Mouse (Mus musculus) kidney, postnatal 0 days (tissue): ENCODE measurements around the gene Trib3. TPM values are rescaled to one million over a fixed set of nuclear protein-coding genes. Genes with fewer than 3 reads are reported as not detected.
"Not testable (repeated sequence)": the region's sequence is repeated elsewhere in the genome, so short reads cannot be mapped to it uniquely, and the experiment has no call there.

Source experiments
- ATAC-seq: fragments of 200-750 bp; cut with Nextera tagmentation; replicated peaks from 2 replicates; pipeline ENCODE4 v1.8.0; 2017; ENCODE audit warnings: low read depth, moderate number of reproducible peaks, moderate TSS enrichment, moderate library complexity; ENCODE audit not compliant: low FRiP score
- DNase-seq: peaks from one replicate; pipeline ENCODE4 v3.0.0-alpha.2; 2016; ENCODE audit warnings: low spot score
- H3K27ac ChIP-seq: fragments of 300-500 bp; sonication (generic); 2 replicates; pipeline ENCODE4 v1.5.1; 2014; ENCODE audit warnings: mild to moderate bottlenecking
- H3K27me3 ChIP-seq: fragments of 300-500 bp; sonication (generic); 2 replicates; pipeline ENCODE4 v1.6.1; 2014; ENCODE audit warnings: low read length, mixed read lengths; ENCODE audit not compliant: insufficient read depth
- H3K36me3 ChIP-seq: fragments of 300-500 bp; sonication (generic); 2 replicates; pipeline ENCODE4 v1.6.1; 2014; ENCODE audit warnings: low read length, mixed read lengths; ENCODE audit not compliant: insufficient read depth
- H3K4me1 ChIP-seq: fragments of 300-500 bp; sonication (generic); replicated peaks from 2 replicates; pipeline ENCODE4 v1.6.1; 2014; ENCODE audit warnings: antibody characterized with exemption, low read length, mixed read lengths; ENCODE audit not compliant: insufficient read depth
- H3K4me2 ChIP-seq: fragments of 300-500 bp; sonication (generic); 2 replicates; pipeline ENCODE4 v1.6.1; 2014; ENCODE audit warnings: mild to moderate bottlenecking, low read length, moderate library complexity, mixed read lengths
- H3K4me3 ChIP-seq: fragments of 300-500 bp; sonication (generic); replicated peaks from 2 replicates; pipeline ENCODE4 v1.5.1; 2014; ENCODE audit warnings: low read depth, low read length
- H3K9ac ChIP-seq: fragments of 300-500 bp; sonication (generic); 2 replicates; pipeline ENCODE4 v1.6.1; 2014; ENCODE audit warnings: low read depth, low read length
- H3K9me3 ChIP-seq: fragments of 300-500 bp; sonication (generic); replicated peaks from 2 replicates; pipeline ENCODE4 v1.6.1; 2016; ENCODE audit warnings: low read length, inconsistent platforms, mixed read lengths
- CTCF ChIP-seq: IDR thresholded peaks from 2 replicates; pipeline ENCODE4 v1.5.1; 2016; ENCODE audit warnings: antibody characterized with exemption, low read depth, mild to moderate bottlenecking, moderate library complexity
- WGBS: fragments of 180-500 bp; shearing (Covaris S2); extraction: QIAGEN DNeasy Blood & Tissue Kit; methylation state at CpG from one replicate; pipeline ENCODE4 v1.1.7; 2014; 5-methylcytosine and 5-hydroxymethylcytosine counted together
- polyA plus RNA-seq: library from polyadenylated mRNA; unstranded; fragments of >200 nt; fragmentation: Nextera tagmentation; extraction: Ambion mirVana; gene quantifications from 2 replicates; pipeline ENCODE4 v1.2.1, GENCODE M21; 2015

Gene Trib3
- polyA plus RNA-seq, 1 experiment from 2014 or later: 1.1 TPM

- DNase-seq: peak; percentile 8
- H3K27me3 ChIP-seq: no peaks in the 10 kb centered on the region
- TF ChIP-seq CTCF: no peak
- peak overlapping the region; percentile 76 for H3K9ac ChIP-seq
- peak overlapping the region; percentile 76 for H3K4me3 ChIP-seq
- H3K36me3 ChIP-seq: no peaks in the 10 kb centered on the region
- WGBS: under 1% methylated on average over 15 of the region's 15 CpGs
- H3K9me3 ChIP-seq: no peaks in the 10 kb centered on the region
- H3K4me1 ChIP-seq: 0 out of 2 replicates have a peak, but pooled peaks cover 6% of the 10 kb centered on the region
- peak overlapping the region; percentile 61 for H3K4me2 ChIP-seq
- peak overlapping the region; percentile 82; the same call in 1 of the 2 replicates for H3K27ac ChIP-seq
- peak; percentile 54 for ATAC-seq
Measured at GRCm38 (mm10) chr2:152293179-152293726, 50.6 kb downstream of the Trib3 start.

- ATAC-seq (no peak), DNase-seq (no peak)
- no peaks in the 10 kb centered on the region for H3K36me3 ChIP-seq
- H3K4me2 ChIP-seq: no peak overlapping the region
- H3K4me3 ChIP-seq: no peak overlapping the region
- no peak overlapping the region for H3K9ac ChIP-seq
- no peak for TF ChIP-seq CTCF
- no peak overlapping the region for H3K27ac ChIP-seq
- H3K9me3 ChIP-seq: no peaks in the 10 kb centered on the region
- no peaks in the 10 kb centered on the region for H3K27me3 ChIP-seq
- H3K4me1 ChIP-seq: 0 out of 2 replicates have a peak, but pooled peaks cover 6% of the 10 kb centered on the region
- 66% methylated on average over 2 of the region's 2 CpGs for WGBS
Measured at GRCm38 (mm10) chr2:152292475-152292874, 51.4 kb downstream of the Trib3 start.

- DNase-seq, H3K4me1 ChIP-seq, H3K4me2 ChIP-seq, H3K4me3 ChIP-seq, H3K9me3 ChIP-seq, H3K27me3 ChIP-seq, ATAC-seq, H3K9ac ChIP-seq, H3K27ac ChIP-seq: not testable (repeated sequence)
- H3K36me3 ChIP-seq: peaks cover 12% of the 10 kb centered on the region; the same call in 1 of the 2 replicates
- 83% methylated on average over 1 of the region's 2 CpGs for WGBS
Measured at GRCm38 (mm10) chr2:152289623-152290022, 54.2 kb downstream of the Trib3 start.

- no peak for TF ChIP-seq CTCF
- Histone ChIP-seq H3K4me2 (no peak overlapping the region), H3K9me3 (no peaks in the 10 kb centered on the region), H3K9ac (no peak overlapping the region), H3K4me1 (no peaks in the 10 kb centered on the region), H3K27ac (no peak overlapping the region), H3K36me3 (peaks cover 22% of the 10 kb centered on the region; the same call in 1 of the 2 replicates), H3K4me3 (no peak overlapping the region), H3K27me3 (no peaks in the 10 kb centered on the region)
- DNase-seq: no peak
- ATAC-seq: no peak
- 75% methylated on average over 8 of the region's 8 CpGs for WGBS
Measured at GRCm38 (mm10) chr2:152288046-152288445, 55.8 kb downstream of the Trib3 start.

GRCm38 (mm10) chr2:152287560-152287959, 56.3 kb downstream of the Trib3 start:
- TF ChIP-seq CTCF: no peak
- Histone ChIP-seq H3K27me3 (no peaks in the 10 kb centered on the region), H3K4me2 (no peak overlapping the region), H3K9ac (no peak overlapping the region), H3K4me3 (no peak overlapping the region), H3K27ac (no peak overlapping the region), H3K36me3 (peaks cover 27% of the 10 kb centered on the region; the same call in 1 of the 2 replicates), H3K9me3 (no peaks in the 10 kb centered on the region), H3K4me1 (no peaks in the 10 kb centered on the region)
- no peak for DNase-seq
- 89% methylated on average over 5 of the region's 5 CpGs for WGBS
- ATAC-seq: no peak

Other genes starting within 250 kb of the Trib3 start
- 19.7 and 20.3 TPM in 2 replicates for gene Srxn1, start 238.5 kb downstream of the Trib3 start, polyA plus RNA-seq
- 12.2 and 15.5 TPM in 2 replicates for gene Tcf15, start 200.5 kb downstream of the Trib3 start, polyA plus RNA-seq
- 77.9 and 83.1 TPM in 2 replicates for gene Csnk2a1, start 117.2 kb downstream of the Trib3 start, polyA plus RNA-seq
- gene Tbc1d20, start 50.2 kb downstream of the Trib3 start, polyA plus RNA-seq: 30.4 and 31.7 TPM in 2 replicates
- gene Rbck1, start 11.4 kb downstream of the Trib3 start, polyA plus RNA-seq: 67.6 and 68.4 TPM in 2 replicates
- 0.60 and 0.68 TPM in 2 replicates for gene Nrsn2, start 32.6 kb upstream of the Trib3 start, polyA plus RNA-seq
- 8.2 and 9.2 TPM in 2 replicates for gene Sox12, start 54.0 kb upstream of the Trib3 start, polyA plus RNA-seq
- 28.3 and 31.0 TPM in 2 replicates for gene Zcchc3, start 71.0 kb upstream of the Trib3 start, polyA plus RNA-seq
- 0.76 and 0.92 TPM in 2 replicates for gene 6820408C15Rik, start 71.6 kb upstream of the Trib3 start, polyA plus RNA-seq
- not detected in 2 replicates for gene Defb23, start 120.6 kb upstream of the Trib3 start, polyA plus RNA-seq
- 0.17 TPM in 1 of 2 replicates, not detected in the other for gene Defb20, start 133.0 kb upstream of the Trib3 start, polyA plus RNA-seq
- not detected in 2 replicates for gene Defb22, start 146.1 kb upstream of the Trib3 start, polyA plus RNA-seq
- 0.27 TPM in 1 of 2 replicates, not detected in the other for gene Defb26, start 167.7 kb upstream of the Trib3 start, polyA plus RNA-seq
- 1.1 and 1.8 TPM in 2 replicates for gene Defb28, start 174.2 kb upstream of the Trib3 start, polyA plus RNA-seq
- gene Defb29, start 196.1 kb upstream of the Trib3 start, polyA plus RNA-seq: 48.4 and 64.8 TPM in 2 replicates
- 4.4 and 6.1 TPM in 2 replicates for gene Gm17416, start 225.3 kb upstream of the Trib3 start, polyA plus RNA-seq
- gene Defb21, start 228.7 kb upstream of the Trib3 start, polyA plus RNA-seq: not detected in 2 replicates
- 120 and 136 TPM in 2 replicates for gene Defb19, start 236.3 kb upstream of the Trib3 start, polyA plus RNA-seq